Mouse (Mus musculus): ENCODE results near the gene Gm4559.

DNA sequence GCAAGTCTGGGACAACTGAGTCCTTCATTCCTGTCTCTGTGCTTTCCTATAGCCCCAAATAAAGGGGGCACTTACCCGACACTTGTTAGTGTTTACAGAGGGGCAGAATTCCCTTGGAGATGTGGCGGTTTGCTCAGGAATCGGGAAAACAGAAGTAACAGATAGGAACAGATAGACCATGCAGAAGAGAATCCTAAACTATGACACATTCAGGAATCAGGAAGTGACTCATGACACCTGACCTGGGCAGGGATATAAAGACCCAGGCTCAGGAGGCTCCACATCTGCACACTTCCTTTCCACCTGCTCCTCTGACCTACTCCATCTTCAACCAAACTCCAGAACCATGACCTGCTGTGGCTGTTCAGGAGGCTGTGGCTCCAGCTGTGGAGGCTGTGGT lies 29.1 kb upstream of the Gm4559 start, which contains the start of gene Krtap5-4:
- TF ChIP-seq CTCF (IDR thresholded peaks at IDR 0.05; ENCODE audit: control insufficient read depth, insufficient read depth, insufficient replicate concordance, low read depth, low read length) (no peak), POLR2A (IDR thresholded peaks at IDR 0.05; ENCODE audit: control insufficient read depth, low read depth, low read length) (no peak)
